Mouse (Mus musculus) adipocyte (in vitro differentiated cells): ENCODE results near the gene Gm49358.

Experiments
- DNase-seq: peaks from one replicate; pipeline ENCODE4 v3.0.0-alpha.2; 2016; ENCODE audit warnings: low spot score

Gm49358 gene

GRCm38 (mm10) chr10:86872591-86872990, 108.8 kb downstream of the Gm49358 start:
- DNase-seq, result peak; percentile 19

- peak; percentile 7 for DNase-seq
Measured at GRCm38 (mm10) chr10:86878721-86879120, 114.9 kb downstream of the Gm49358 start.

DNA sequence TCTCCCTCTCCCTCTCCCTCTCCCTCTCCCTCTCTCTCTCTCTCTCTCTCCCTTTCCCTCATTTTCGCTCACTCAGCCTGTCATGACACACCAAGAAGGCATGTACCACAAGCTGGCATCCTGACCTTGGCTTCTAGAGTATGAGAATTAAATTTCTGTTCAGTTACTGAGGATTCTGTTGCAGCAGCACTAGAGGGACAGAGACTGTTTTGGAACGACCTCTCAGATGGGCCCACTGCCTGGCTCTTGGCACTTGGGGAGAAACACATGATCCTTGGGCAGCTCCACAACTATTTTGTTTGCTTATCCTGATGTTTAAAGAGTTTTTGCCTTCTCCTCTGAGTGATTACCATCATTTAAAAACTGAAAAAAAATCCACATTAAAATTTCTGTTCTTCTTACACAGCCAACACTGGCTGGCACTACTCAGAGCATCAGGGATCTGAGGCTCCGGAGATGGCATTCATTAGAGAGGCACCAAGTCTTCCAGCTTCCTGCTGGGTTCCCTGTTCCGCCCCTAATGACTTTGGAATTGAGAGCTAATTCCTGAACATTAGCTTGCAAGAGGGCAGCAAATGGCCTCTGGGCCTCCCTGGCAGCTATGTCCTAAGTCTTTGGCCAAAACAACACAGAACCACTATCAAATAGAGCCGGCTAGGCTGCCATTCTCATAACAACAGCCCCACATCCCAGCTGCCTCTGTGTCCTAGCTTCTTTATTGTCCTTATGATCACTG, 116.5 kb downstream of the Gm49358 start:
- peak; percentile 83 for DNase-seq

GRCm38 (mm10) chr10:86881448-86881847, 117.7 kb downstream of the Gm49358 start:
- DNase-seq, result peak; percentile 7
